Mouse (Mus musculus) ES-E14 (cell line): ENCODE results near the gene Adgrl3. TPM values are rescaled to one million over a fixed set of nuclear protein-coding genes. Genes with fewer than 3 reads are reported as not detected.

Source experiments
- DNase-seq: peaks from one replicate; pipeline ENCODE4 v3.0.0-alpha.2; 2013; ENCODE audit warnings: low read depth, low spot score
- H3K27ac ChIP-seq: 2 replicates; pipeline ENCODE4 v1.5.1; 2012; ENCODE audit warnings: low read depth, mild to moderate bottlenecking, low read length, moderate library complexity, mixed read lengths; ENCODE audit not compliant: poor library complexity, insufficient read depth, severe bottlenecking
- H3K36me3 ChIP-seq: 2 replicates; pipeline ENCODE4 v1.6.1; 2012; ENCODE audit warnings: mild to moderate bottlenecking, low read length, moderate library complexity, mixed read lengths; ENCODE audit not compliant: control insufficient read depth, poor library complexity, insufficient read depth, severe bottlenecking
- H3K4me1 ChIP-seq, 2 experiments: fragments of 150-350 bp in 1 of 2; sonication (generic) in 1 of 2; 2 replicates each; pipeline ENCODE4 v1.6.1; 2012; ENCODE audit warnings: low read length in 2 of 2, mild to moderate bottlenecking in 1 of 2, mixed read lengths in 1 of 2; ENCODE audit not compliant: control insufficient read depth in 2 of 2, insufficient read depth in 2 of 2, poor library complexity in 1 of 2
- H3K4me3 ChIP-seq, 2 experiments: fragments of 150-350 bp in 1 of 2; sonication (generic) in 1 of 2; 2 replicates each; pipeline ENCODE4 v1.5.1; 2012; ENCODE audit warnings: low read length in 2 of 2, low read depth in 1 of 2, mild to moderate bottlenecking in 1 of 2, mixed read lengths in 1 of 2; ENCODE audit not compliant: insufficient read depth in 1 of 2, poor library complexity in 1 of 2, severe bottlenecking in 1 of 2
- H3K9ac ChIP-seq: 2 replicates; pipeline ENCODE4 v1.6.1; 2012; ENCODE audit warnings: low read depth, mild to moderate bottlenecking, low read length, mixed read lengths; ENCODE audit not compliant: poor library complexity, insufficient read depth, severe bottlenecking
- H3K9me3 ChIP-seq: fragments of 150-350 bp; sonication (generic); 2 replicates; pipeline ENCODE4 v1.6.1; 2012; ENCODE audit warnings: low read depth, mild to moderate bottlenecking, low read length; ENCODE audit not compliant: control insufficient read depth, insufficient read depth
- CHD2 ChIP-seq: IDR thresholded peaks from 2 replicates; pipeline ENCODE4 v1.6.1; 2014; ENCODE audit warnings: mild to moderate bottlenecking, low read depth, low read length, inconsistent platforms
- HCFC1 ChIP-seq: IDR thresholded peaks from 2 replicates; pipeline ENCODE4 v1.6.1; 2012; ENCODE audit warnings: low read length, inconsistent platforms, borderline replicate concordance; ENCODE audit not compliant: insufficient read depth
- MAFK ChIP-seq: IDR thresholded peaks from 2 replicates; pipeline ENCODE4 v1.6.1; 2014; ENCODE audit warnings: mild to moderate bottlenecking, low read depth, low read length, inconsistent platforms; ENCODE audit not compliant: insufficient read depth
- ZC3H11A ChIP-seq: IDR thresholded peaks from 2 replicates; pipeline ENCODE4 v1.6.1; 2012; ENCODE audit warnings: low read depth, mild to moderate bottlenecking, inconsistent platforms, low read length, borderline replicate concordance
- ZNF384 ChIP-seq: IDR thresholded peaks from 2 replicates; pipeline ENCODE4 v1.6.1; 2012; ENCODE audit warnings: low read depth, low read length, inconsistent platforms
- in situ Hi-C, 2 experiments: fragments of 600-800 bp; cut with MboI; formaldehyde crosslinking; loops; one replicate each; pipeline ENCODE4 v1.15.1; 2025; ENCODE audit warnings: low sequenced_read_pairs in 2 of 2, inconsistent platforms in 1 of 2; ENCODE audit not compliant: unreplicated experiment in 2 of 2
- total RNA-seq: library from RNA; depleted of rRNA; stranded (reverse); fragments of 300-350 nt; gene quantifications from 2 replicates; pipeline ENCODE4 v1.2.3, GENCODE M21; 2012

The Adgrl3 gene
- total RNA-seq, 1 experiment = 5.4 TPM

DNA sequence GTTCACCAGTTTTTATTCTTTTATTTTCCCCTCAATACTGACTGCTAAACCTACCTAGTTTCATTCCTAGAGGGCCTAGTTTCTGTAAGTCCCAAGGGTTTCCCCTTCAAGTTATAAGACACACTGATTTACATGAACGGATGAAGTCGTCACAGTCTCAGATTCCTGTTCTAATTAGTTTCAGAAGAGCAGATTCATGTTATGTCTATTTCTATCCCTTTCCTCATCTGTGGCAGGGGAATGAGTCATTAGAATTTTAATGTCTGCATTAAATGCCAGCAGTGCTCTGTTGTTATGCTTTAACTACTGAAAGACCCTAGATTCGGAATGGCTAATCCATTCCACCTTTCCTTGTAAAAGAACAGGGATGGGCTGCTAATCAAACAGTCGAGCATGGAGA lies 823.9 kb downstream of the Adgrl3 start:
- Histone ChIP-seq H3K4me1 (no peaks in the 10 kb centered on the region), H3K9ac (no peak overlapping the region), H3K4me3 (no peak overlapping the region), H3K9me3 (no peaks in the 10 kb centered on the region), H3K36me3 (no peaks in the 10 kb centered on the region), H3K27ac (no peak overlapping the region)
- no peak for DNase-seq
- no peak for TF ChIP-seq HCFC1
- no peak for TF ChIP-seq ZNF384
- TF ChIP-seq ZC3H11A = no peak
- TF ChIP-seq CHD2 = no peak
- TF ChIP-seq MAFK = no peak
- in situ Hi-C loops = no loop called here

- in situ Hi-C loops = no loop called here
- Histone ChIP-seq H3K9me3 (no peaks in the 10 kb centered on the region), H3K27ac (no peak overlapping the region), H3K36me3 (no peaks in the 10 kb centered on the region), H3K4me3 (no peak overlapping the region), H3K4me1 (no peaks in the 10 kb centered on the region), H3K9ac (no peak overlapping the region)
- TF ChIP-seq ZNF384 (no peak), CHD2 (no peak), HCFC1 (no peak), MAFK (no peak), ZC3H11A (no peak)
- DNase-seq = no peak
Measured at GRCm38 (mm10) chr5:81870336-81870735, 850.4 kb downstream of the Adgrl3 start.
